Mouse (Mus musculus) large intestine, adult 2 months (tissue): ENCODE measurements around the gene Jpt1. TPM values are rescaled to one million over a fixed set of nuclear protein-coding genes. Genes with fewer than 3 reads are reported as not detected.
"Not testable (repeated sequence)": the region's sequence is repeated elsewhere in the genome, so short reads cannot be mapped to it uniquely, and the experiment has no call there.

Experiments used
- DNase-seq: peaks from one replicate; pipeline ENCODE4 v3.0.0-alpha.2; 2012; ENCODE audit warnings: low read depth, low spot score
- WGBS: fragments of 180-500 bp; shearing (Covaris S2); methylation state at CpG from one replicate; pipeline ENCODE4 v1.1.7; 2018; 5-methylcytosine and 5-hydroxymethylcytosine counted together
- polyA plus RNA-seq: library from polyadenylated mRNA; depleted of rRNA; stranded (reverse); fragments of >200 nt; gene quantifications from 2 replicates; pipeline ENCODE4 v1.2.3, GENCODE M21; 2012

The Jpt1 gene
- polyA plus RNA-seq, 1 experiment: 505 TPM

- WGBS: 74% methylated on average over 6 of the region's 6 CpGs
- DNase-seq: no peak
These were observed 32.5 kb downstream of the Jpt1 start for GRCm38 (mm10) chr11:115481553-115482259.

DNA sequence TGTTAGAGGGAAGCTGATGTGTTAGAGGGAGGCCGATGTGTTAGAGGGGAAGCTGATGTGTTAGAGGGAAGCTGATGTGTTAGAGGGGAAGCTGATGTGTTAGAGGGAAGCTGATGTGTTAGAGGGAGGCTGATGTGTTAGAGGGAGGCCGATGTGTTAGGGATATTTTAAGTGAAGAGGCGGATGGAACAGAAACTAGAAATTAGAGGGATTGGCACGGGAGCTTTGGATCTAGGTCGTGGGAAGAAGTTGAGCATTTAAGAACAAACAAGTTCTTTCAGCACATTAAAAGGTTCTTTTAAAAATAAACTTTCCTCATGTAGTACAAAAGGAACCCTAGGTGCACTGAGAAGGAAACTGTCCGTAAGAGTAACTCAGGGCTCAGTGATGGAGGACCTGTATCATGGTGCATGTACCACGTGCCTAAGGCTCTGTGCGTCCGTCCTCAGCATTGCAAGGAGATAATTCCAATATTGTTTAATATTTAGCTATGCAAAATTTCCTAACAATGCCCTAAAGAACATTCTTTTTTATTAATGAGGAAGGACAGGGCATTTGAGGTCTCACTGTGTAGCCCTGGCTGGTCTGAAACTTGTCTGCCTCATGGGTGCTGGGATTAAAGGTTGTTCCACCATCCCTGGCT, 35.8 kb downstream of the Jpt1 start:
- WGBS: 87% methylated on average over 9 of the region's 9 CpGs
- no peak for DNase-seq

GRCm38 (mm10) chr11:115477388-115477787, 36.8 kb downstream of the Jpt1 start:
- not testable (repeated sequence) for DNase-seq

DNA sequence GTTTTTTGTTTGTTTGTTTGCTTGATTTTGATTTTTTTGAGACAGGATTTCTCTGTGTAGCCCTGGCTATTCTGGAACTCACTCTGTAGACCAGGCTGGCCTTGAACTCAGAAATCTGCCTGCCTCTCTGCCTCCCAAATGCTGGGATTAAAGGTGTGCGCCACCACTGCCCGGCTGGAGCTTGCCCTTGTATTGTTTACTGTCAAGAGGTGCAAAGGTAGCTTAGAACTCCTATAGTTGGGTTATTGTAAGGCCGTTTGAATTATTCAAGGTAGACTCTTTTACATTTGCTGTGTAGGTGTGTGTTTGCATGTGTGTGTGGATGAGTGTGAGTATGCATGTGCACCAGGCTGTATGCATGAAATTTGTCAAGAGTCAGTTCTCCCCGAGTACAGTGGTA, 37.6 kb downstream of the Jpt1 start:
- WGBS: 46% methylated on average over 4 of the region's 4 CpGs
- not testable (repeated sequence) for DNase-seq

More at GRCm38 (mm10) chr11:115477388-115477787, 36.8 kb downstream of the Jpt1 start:
- 78% methylated on average over 7 of the region's 7 CpGs for WGBS

- 1% methylated on average over 28 of the region's 28 CpGs for WGBS
- no peak for DNase-seq
These were observed 38.4 kb downstream of the Jpt1 start for GRCm38 (mm10) chr11:115475758-115476237.

GRCm38 (mm10) chr11:115475025-115475757, 39.0 kb downstream of the Jpt1 start, which contains the start of gene Armc7:
TSS of gene Armc7 (plus strand) at chr11:115475667.
- peak; percentile 94 for DNase-seq
- WGBS: 1% methylated on average over 26 of the region's 26 CpGs

- peak; percentile 96 for DNase-seq
- 10% methylated on average over 15 of the region's 15 CpGs for WGBS
These were observed 40.4 kb downstream of the Jpt1 start for GRCm38 (mm10) chr11:115473626-115474275.

- no peak for DNase-seq
- WGBS: 80% methylated on average over 7 of the region's 7 CpGs
These were observed 42.0 kb downstream of the Jpt1 start for GRCm38 (mm10) chr11:115472183-115472582.

- no peak for DNase-seq
- whole genome bisulfite sequencing: 83% methylated on average over 4 of the region's 4 CpGs
These were observed 47.0 kb downstream of the Jpt1 start for GRCm38 (mm10) chr11:115467217-115467618.

GRCm38 (mm10) chr11:115464851-115465250, 49.3 kb downstream of the Jpt1 start:
- DNase-seq: no peak
- 87% methylated on average over 8 of the region's 8 CpGs for WGBS

DNA sequence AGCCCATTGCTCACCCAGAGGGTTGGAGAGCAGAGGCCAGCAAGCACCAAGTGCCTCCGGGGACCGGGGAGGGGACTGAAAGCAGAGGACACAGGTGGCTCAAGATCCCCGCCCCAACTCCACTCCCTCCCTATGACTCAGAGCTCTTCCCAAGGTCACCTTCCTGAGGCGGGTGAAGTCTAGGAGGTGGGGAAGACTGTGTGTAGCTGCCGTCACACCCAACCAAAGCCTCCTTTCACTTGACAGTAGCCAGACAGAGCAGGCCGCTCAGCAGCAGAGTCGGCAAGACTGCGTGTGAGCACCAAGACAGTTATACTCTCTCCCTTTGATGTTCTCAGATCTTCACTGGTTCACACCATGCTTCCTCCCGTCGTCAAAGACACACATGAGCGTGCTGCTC, 50.8 kb downstream of the Jpt1 start:
- WGBS: 22% methylated on average over 11 of the region's 11 CpGs
- DNase-seq: peak; percentile 87

DNA sequence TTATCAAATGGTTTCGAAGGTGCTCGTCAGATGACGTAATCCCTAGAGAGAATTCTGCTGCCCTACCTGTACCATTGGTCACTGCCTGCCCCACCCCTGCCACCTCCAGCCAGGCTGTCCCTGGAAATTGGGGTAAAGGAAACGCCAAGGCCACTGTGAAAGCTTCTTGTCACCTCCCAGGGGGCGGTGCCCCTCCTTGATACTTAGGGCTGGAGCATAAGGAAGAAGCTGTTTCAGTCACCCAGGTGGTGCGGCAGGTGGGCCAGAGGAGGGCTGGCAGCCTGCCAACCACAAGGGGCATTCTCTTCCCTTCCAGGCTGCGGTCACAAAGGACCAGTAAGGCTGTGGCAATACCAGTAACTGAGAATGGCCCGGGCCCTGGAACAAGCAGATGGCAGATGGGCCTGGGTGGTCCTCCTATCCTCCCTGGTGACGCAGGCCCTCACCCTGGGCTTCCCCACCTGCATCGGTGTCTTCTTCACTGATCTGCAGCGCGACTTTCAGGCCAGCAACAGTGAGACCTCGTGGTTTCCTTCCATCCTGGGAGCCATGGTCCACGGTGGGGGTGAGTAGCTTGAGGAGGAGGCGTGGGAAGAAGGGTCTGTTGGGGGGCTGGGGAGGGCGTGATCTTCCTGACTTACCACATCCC, 51.8 kb downstream of the Jpt1 start, which contains the start of gene Slc16a5:
Slc16a5 (plus strand) TSS at position 232 of the 649 bp plus-strand sequence.
- DNase-seq: no peak
- 29% methylated on average over 16 of the region's 16 CpGs for WGBS

GRCm38 (mm10) chr11:115461846-115462242, 52.3 kb downstream of the Jpt1 start:
- DNase-seq: no peak
- WGBS: 27% methylated on average over 5 of the region's 5 CpGs

- WGBS: 58% methylated on average over 8 of the region's 8 CpGs
- DNase-seq: no peak
These were observed 53.2 kb downstream of the Jpt1 start for GRCm38 (mm10) chr11:115460976-115461375.

- DNase-seq: no peak
- WGBS: 38% methylated on average over 6 of the region's 6 CpGs
These were observed 56.8 kb downstream of the Jpt1 start for GRCm38 (mm10) chr11:115457405-115457804.

- DNase-seq: peak; percentile 82
- WGBS: 49% methylated on average over 5 of the region's 5 CpGs
These were observed 58.0 kb downstream of the Jpt1 start for GRCm38 (mm10) chr11:115456182-115456581.

- 88% methylated on average over 15 of the region's 15 CpGs for WGBS
These were observed 58.6 kb downstream of the Jpt1 start for GRCm38 (mm10) chr11:115455619-115456018.

DNA sequence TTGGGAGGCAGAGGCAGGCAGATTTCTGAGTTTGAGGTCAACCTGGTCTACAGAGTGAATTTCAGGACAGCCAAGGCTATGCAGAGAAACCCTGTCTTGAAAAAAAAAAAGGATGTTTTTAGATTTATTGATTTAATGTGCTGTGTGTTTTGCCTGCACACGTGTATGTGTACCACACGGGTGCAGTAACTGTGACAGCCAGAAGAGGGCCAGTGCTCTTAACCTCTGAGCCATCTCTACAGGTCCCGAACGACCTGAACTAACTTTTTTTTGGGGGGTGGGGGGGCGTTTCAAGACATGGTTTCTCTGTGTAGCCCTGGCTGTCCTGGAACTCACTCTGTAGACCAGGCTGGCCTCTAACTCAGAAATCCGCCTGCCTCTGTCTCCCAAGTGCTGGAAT, 59.4 kb downstream of the Jpt1 start:
- WGBS: 93% methylated on average over 6 of the region's 6 CpGs
- DNase-seq: not testable (repeated sequence)

More at GRCm38 (mm10) chr11:115455619-115456018, 58.6 kb downstream of the Jpt1 start:
- no peak for DNase-seq

DNA sequence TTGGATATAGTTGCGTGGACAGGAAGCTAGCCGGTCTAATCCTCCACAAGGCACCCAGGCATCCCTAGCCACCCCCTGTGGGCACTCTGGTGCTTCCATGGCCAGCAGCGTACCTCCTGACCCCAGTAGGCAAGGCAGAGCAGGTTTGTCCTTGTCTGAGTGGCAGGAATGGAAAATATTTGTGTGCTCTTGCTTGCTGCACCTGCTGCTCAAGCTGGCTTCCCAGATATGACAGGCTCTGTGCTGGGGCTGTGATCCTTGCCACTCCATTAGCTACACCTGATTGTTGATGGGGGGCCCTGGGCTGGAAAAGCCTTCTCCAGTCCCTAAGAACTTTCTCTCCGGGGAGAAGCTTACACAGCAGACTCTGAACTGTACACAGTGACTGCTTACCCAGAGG, 60.9 kb downstream of the Jpt1 start:
- DNase-seq: no peak
- WGBS: 58% methylated on average over 4 of the region's 4 CpGs
